Mouse (Mus musculus): ENCODE results near the gene Tcea2. TPM values are rescaled to one million over a fixed set of nuclear protein-coding genes. Genes with fewer than 3 reads are reported as not detected.

The Tcea2 gene
- polyA plus RNA-seq, 1 experiment from 2014 or later: 25.2 TPM

GRCm38 (mm10) chr2:181653523-181653922, 26.6 kb upstream of the Tcea2 start:
- no peaks in the 10 kb centered on the region for H3K27me3 ChIP-seq (ENCODE audit: control insufficient read depth, insufficient read depth, low read length)
- ATAC-seq (ENCODE audit: insufficient number of reproducible peaks, low FRiP score, low TSS enrichment, low read depth) (no peak), DNase-seq (ENCODE audit: low spot score) (no peak)
- H3K27ac ChIP-seq (replicated peaks; ENCODE audit: low read depth, low read length): no peak overlapping the region
- no peaks in the 10 kb centered on the region for H3K4me1 ChIP-seq (ENCODE audit: control insufficient read depth, insufficient read depth, low read length)
- H3K9me3 ChIP-seq (ENCODE audit: control insufficient read depth, low read length): no peaks in the 10 kb centered on the region
- no peak overlapping the region for H3K4me3 ChIP-seq (ENCODE audit: low read depth, low read length)
- no peak overlapping the region for H3K4me2 ChIP-seq (ENCODE audit: low read depth, severe bottlenecking)
- peaks cover 23% of the 10 kb centered on the region for H3K36me3 ChIP-seq (ENCODE audit: control insufficient read depth, insufficient read depth, low read length)
- no peak overlapping the region for H3K9ac ChIP-seq (ENCODE audit: low read length)
- WGBS: 85% methylated on average over 1 of the region's 1 CpGs

GRCm38 (mm10) chr2:181656734-181657133, 23.4 kb upstream of the Tcea2 start, which contains the start of gene Gm29797:
Gene Gm29797 (plus strand): TSS chr2:181657034.
- Histone ChIP-seq H3K4me1 (ENCODE audit: control insufficient read depth, insufficient read depth, low read length) (peaks cover 10% of the 10 kb centered on the region; the same call in 1 of the 2 replicates), H3K36me3 (ENCODE audit: control insufficient read depth, insufficient read depth, low read length) (peaks cover 11% of the 10 kb centered on the region), H3K9me3 (ENCODE audit: control insufficient read depth, low read length) (no peaks in the 10 kb centered on the region), H3K4me3 (ENCODE audit: low read depth, low read length) (no peak within 1 kb of the TSS), H3K27me3 (ENCODE audit: control insufficient read depth, insufficient read depth, low read length) (no peaks in the 10 kb centered on the region), H3K4me2 (ENCODE audit: low read depth, severe bottlenecking) (no peak within 1 kb of the TSS), H3K27ac (replicated peaks; ENCODE audit: low read depth, low read length) (no peak within 1 kb of the TSS), H3K9ac (ENCODE audit: low read length) (no peak within 1 kb of the TSS)
- no peak for ATAC-seq (ENCODE audit: insufficient number of reproducible peaks, low FRiP score, low TSS enrichment, low read depth)
- WGBS: 50% methylated on average over 3 of the region's 3 CpGs
- DNase-seq (ENCODE audit: low spot score): no peak

GRCm38 (mm10) chr2:181657441-181657840, 22.7 kb upstream of the Tcea2 start:
- Histone ChIP-seq H3K4me1 (ENCODE audit: control insufficient read depth, insufficient read depth, low read length) (peaks cover 10% of the 10 kb centered on the region; the same call in 1 of the 2 replicates), H3K9me3 (ENCODE audit: control insufficient read depth, low read length) (no peaks in the 10 kb centered on the region), H3K27ac (replicated peaks; ENCODE audit: low read depth, low read length) (no peak overlapping the region), H3K9ac (ENCODE audit: low read length) (no peak overlapping the region), H3K4me2 (ENCODE audit: low read depth, severe bottlenecking) (no peak overlapping the region), H3K27me3 (ENCODE audit: control insufficient read depth, insufficient read depth, low read length) (no peaks in the 10 kb centered on the region), H3K4me3 (ENCODE audit: low read depth, low read length) (no peak overlapping the region), H3K36me3 (ENCODE audit: control insufficient read depth, insufficient read depth, low read length) (peaks cover 8% of the 10 kb centered on the region)
- WGBS: 64% methylated on average over 2 of the region's 2 CpGs
- ATAC-seq (ENCODE audit: insufficient number of reproducible peaks, low FRiP score, low TSS enrichment, low read depth) (no peak), DNase-seq (ENCODE audit: low spot score) (no peak)

GRCm38 (mm10) chr2:181658528-181658927, 21.6 kb upstream of the Tcea2 start:
- ATAC-seq (ENCODE audit: insufficient number of reproducible peaks, low FRiP score, low TSS enrichment, low read depth): no peak
- peaks cover 8% of the 10 kb centered on the region for H3K36me3 ChIP-seq (ENCODE audit: control insufficient read depth, insufficient read depth, low read length)
- H3K4me3 ChIP-seq (ENCODE audit: low read depth, low read length): no peak overlapping the region
- no peak overlapping the region for H3K27ac ChIP-seq (replicated peaks; ENCODE audit: low read depth, low read length)
- H3K9me3 ChIP-seq (ENCODE audit: control insufficient read depth, low read length): no peaks in the 10 kb centered on the region
- no peaks in the 10 kb centered on the region for H3K27me3 ChIP-seq (ENCODE audit: control insufficient read depth, insufficient read depth, low read length)
- no peak overlapping the region for H3K4me2 ChIP-seq (ENCODE audit: low read depth, severe bottlenecking)
- peaks cover 17% of the 10 kb centered on the region for H3K4me1 ChIP-seq (ENCODE audit: control insufficient read depth, insufficient read depth, low read length)
- DNase-seq (ENCODE audit: low spot score): no peak
- WGBS: 89% methylated on average over 7 of the region's 7 CpGs
- no peak overlapping the region for H3K9ac ChIP-seq (ENCODE audit: low read length)

GRCm38 (mm10) chr2:181658930-181659555, 21.1 kb upstream of the Tcea2 start:
- Histone ChIP-seq H3K9ac (ENCODE audit: low read length) (no peak overlapping the region), H3K4me2 (ENCODE audit: low read depth, severe bottlenecking) (no peak overlapping the region), H3K27ac (replicated peaks; ENCODE audit: low read depth, low read length) (no peak overlapping the region), H3K27me3 (ENCODE audit: control insufficient read depth, insufficient read depth, low read length) (no peaks in the 10 kb centered on the region), H3K36me3 (ENCODE audit: control insufficient read depth, insufficient read depth, low read length) (peaks cover 8% of the 10 kb centered on the region), H3K4me3 (ENCODE audit: low read depth, low read length) (no peak overlapping the region), H3K4me1 (ENCODE audit: control insufficient read depth, insufficient read depth, low read length) (peaks cover 17% of the 10 kb centered on the region), H3K9me3 (ENCODE audit: control insufficient read depth, low read length) (no peaks in the 10 kb centered on the region)
- DNase-seq (ENCODE audit: low spot score) (peak; percentile 54), ATAC-seq (ENCODE audit: insufficient number of reproducible peaks, low FRiP score, low TSS enrichment, low read depth) (no peak)
- 37% methylated on average over 17 of the region's 17 CpGs for WGBS

GRCm38 (mm10) chr2:181659609-181660055, 20.5 kb upstream of the Tcea2 start:
- DNase-seq (ENCODE audit: low spot score): peak; percentile 81
- Histone ChIP-seq H3K9me3 (ENCODE audit: control insufficient read depth, low read length) (no peaks in the 10 kb centered on the region), H3K4me2 (ENCODE audit: low read depth, severe bottlenecking) (no peak overlapping the region; the same call in 1 of the 2 replicates), H3K9ac (ENCODE audit: low read length) (no peak overlapping the region), H3K27ac (replicated peaks; ENCODE audit: low read depth, low read length) (no peak overlapping the region), H3K27me3 (ENCODE audit: control insufficient read depth, insufficient read depth, low read length) (no peaks in the 10 kb centered on the region), H3K4me3 (ENCODE audit: low read depth, low read length) (no peak overlapping the region), H3K4me1 (ENCODE audit: control insufficient read depth, insufficient read depth, low read length) (peaks cover 17% of the 10 kb centered on the region), H3K36me3 (ENCODE audit: control insufficient read depth, insufficient read depth, low read length) (peaks cover 8% of the 10 kb centered on the region)
- WGBS: 10% methylated on average over 9 of the region's 9 CpGs
- ATAC-seq (ENCODE audit: insufficient number of reproducible peaks, low FRiP score, low TSS enrichment, low read depth): no peak

- no peak overlapping the region for H3K27ac ChIP-seq (replicated peaks; ENCODE audit: low read depth, low read length)
- no peaks in the 10 kb centered on the region for H3K36me3 ChIP-seq (ENCODE audit: control insufficient read depth, insufficient read depth, low read length)
- no peak overlapping the region for H3K4me3 ChIP-seq (ENCODE audit: low read depth, low read length)
- 69% methylated on average over 3 of the region's 3 CpGs for WGBS
- H3K4me1 ChIP-seq (ENCODE audit: control insufficient read depth, insufficient read depth, low read length): peaks cover 17% of the 10 kb centered on the region
- DNase-seq (ENCODE audit: low spot score) (no peak), ATAC-seq (ENCODE audit: insufficient number of reproducible peaks, low FRiP score, low TSS enrichment, low read depth) (no peak)
- no peak overlapping the region for H3K9ac ChIP-seq (ENCODE audit: low read length)
- H3K9me3 ChIP-seq (ENCODE audit: control insufficient read depth, low read length): no peaks in the 10 kb centered on the region
- no peaks in the 10 kb centered on the region for H3K27me3 ChIP-seq (ENCODE audit: control insufficient read depth, insufficient read depth, low read length)
- H3K4me2 ChIP-seq (ENCODE audit: low read depth, severe bottlenecking): no peak overlapping the region
These were observed 17.4 kb upstream of the Tcea2 start for GRCm38 (mm10) chr2:181662620-181663297.

- no peak overlapping the region for H3K4me3 ChIP-seq (ENCODE audit: low read depth, low read length)
- WGBS: 27% methylated on average over 4 of the region's 4 CpGs
- DNase-seq (ENCODE audit: low spot score) (no peak), ATAC-seq (ENCODE audit: insufficient number of reproducible peaks, low FRiP score, low TSS enrichment, low read depth) (no peak)
- peaks cover 17% of the 10 kb centered on the region for H3K4me1 ChIP-seq (ENCODE audit: control insufficient read depth, insufficient read depth, low read length)
- no peak overlapping the region for H3K4me2 ChIP-seq (ENCODE audit: low read depth, severe bottlenecking)
- no peaks in the 10 kb centered on the region for H3K9me3 ChIP-seq (ENCODE audit: control insufficient read depth, low read length)
- no peak overlapping the region for H3K9ac ChIP-seq (ENCODE audit: low read length)
- no peak overlapping the region for H3K27ac ChIP-seq (replicated peaks; ENCODE audit: low read depth, low read length)
- H3K36me3 ChIP-seq (ENCODE audit: control insufficient read depth, insufficient read depth, low read length): no peaks in the 10 kb centered on the region
- peaks cover under 1% of the 10 kb centered on the region; the same call in 1 of the 2 replicates for H3K27me3 ChIP-seq (ENCODE audit: control insufficient read depth, insufficient read depth, low read length)
These were observed 16.8 kb upstream of the Tcea2 start for GRCm38 (mm10) chr2:181663298-181663630.

Data from limb, embryonic 11.5 days (tissue).